Mouse (Mus musculus): ENCODE measurements at regions not wholly inside any gene's neighbourhood (a gene's known extent, or its start where the extent isn't known, plus 50 kb on each side); places are given as distances from the start of the nearest gene placed in this dataset.

- TF ChIP-seq CTCF (IDR thresholded peaks at IDR 0.05; ENCODE audit: control insufficient read depth, insufficient read depth, insufficient read length): no peak
- no peak for TF ChIP-seq USF1 (IDR thresholded peaks at IDR 0.05; ENCODE audit: low read depth)
- TF ChIP-seq MAX (IDR thresholded peaks at IDR 0.05): no peak
- no peak for TF ChIP-seq CEBPB (IDR thresholded peaks at IDR 0.05; ENCODE audit: low read depth)
- TF ChIP-seq FOSL1 (IDR thresholded peaks at IDR 0.05; ENCODE audit: insufficient read depth, low read length, poor library complexity, severe bottlenecking): no peak
Observed at GRCm38 (mm10) chr6:20028466-20028865, 1162.3 kb downstream of the Ankrd7 start.

Measured in C2C12 (cell line).